Mouse (Mus musculus): ENCODE data around the gene Slc22a14. TPM values are rescaled to one million over a fixed set of nuclear protein-coding genes. Genes with fewer than 3 reads are reported as not detected.

Slc22a14 gene
- polyA plus RNA-seq (2012; rRNA removed), result 0.20 and 0.30 TPM in 2 replicates

GRCm38 (mm10) chr9:119365284-119365683 is at the start of gene Slc22a14:
Gene Slc22a14, minus strand, starts transcription at chr9:119365553.

GRCm38 (mm10) chr9:119401801-119402214 is 36.5 kb upstream of the Slc22a14 start, which contains the start of gene Acvr2b:
Gene Acvr2b, plus strand, starts transcription at chr9:119402118.

GRCm38 (mm10) chr9:119357331-119358057 is 7.9 kb downstream of the Slc22a14 start, which contains the start of gene Xylb:
Gene Xylb, plus strand, starts transcription at chr9:119357381.

GRCm38 (mm10) chr9:119340909-119341816 is 24.2 kb downstream of the Slc22a14 start, which contains the start of gene Myd88:
Gene Myd88, minus strand, starts transcription at chr9:119341411.

GRCm38 (mm10) chr9:119339558-119340211 is 25.7 kb downstream of the Slc22a14 start, which contains the start of gene Acaa1a:
Gene Acaa1a, plus strand, starts transcription at chr9:119339676.

GRCm38 (mm10) chr9:119322289-119323259 is 42.8 kb downstream of the Slc22a14 start, which contains the start of gene Oxsr1:
Gene Oxsr1, minus strand, starts transcription at chr9:119322427.

GRCm38 (mm10) chr9:119208998-119209397 is 156.4 kb downstream of the Slc22a14 start, which contains the start of gene Slc22a13:
Gene Slc22a13, minus strand, starts transcription at chr9:119209098.

GRCm38 (mm10) chr9:119158861-119159260 is 206.5 kb downstream of the Slc22a14 start, which contains the start of gene Gm47289:
Gene Gm47289, plus strand, starts transcription at chr9:119159161.

GRCm38 (mm10) chr9:119156278-119157201 is 208.8 kb downstream of the Slc22a14 start, which contains the start of gene Acaa1b:
Gene Acaa1b, minus strand, starts transcription at chr9:119157093.

Other genes with a start within 250 kb of the Slc22a14 start
- 7.4 and 9.5 TPM in 2 replicates for gene Acaa1b, start 208.5 kb downstream of the Slc22a14 start, polyA plus RNA-seq (2012; rRNA removed)
- not detected in 2 replicates for gene Gm47289, start 206.4 kb downstream of the Slc22a14 start, polyA plus RNA-seq (2012; rRNA removed)
- gene Slc22a13, start 156.5 kb downstream of the Slc22a14 start, polyA plus RNA-seq (2012; rRNA removed), result 0.10 TPM in 1 of 2 replicates, not detected in the other
- gene Oxsr1, start 43.1 kb downstream of the Slc22a14 start, polyA plus RNA-seq (2012; rRNA removed), result 15.3 and 15.6 TPM in 2 replicates
- 296 and 538 TPM in 2 replicates for gene Acaa1a, start 25.9 kb downstream of the Slc22a14 start, polyA plus RNA-seq (2012; rRNA removed)
- 22.3 and 26.2 TPM in 2 replicates for gene Myd88, start 24.1 kb downstream of the Slc22a14 start, polyA plus RNA-seq (2012; rRNA removed)
- gene Xylb, start 8.2 kb downstream of the Slc22a14 start, polyA plus RNA-seq (2012; rRNA removed), result 7.1 and 12.7 TPM in 2 replicates
- 11.3 and 13.3 TPM in 2 replicates for gene Acvr2b, start 36.6 kb upstream of the Slc22a14 start, polyA plus RNA-seq (2012; rRNA removed)
- 3.5 and 3.7 TPM in 2 replicates for gene Exog, start 79.4 kb upstream of the Slc22a14 start, polyA plus RNA-seq (2012; rRNA removed)
- gene Scn5a, start 213.5 kb upstream of the Slc22a14 start, polyA plus RNA-seq (2012; rRNA removed), result 2.1 and 2.7 TPM in 2 replicates